Mouse (Mus musculus): ENCODE results near the gene Ralb.

Ralb gene

GRCm38 (mm10) chr1:119450651-119451345 lies 53.8 kb downstream of the Ralb start:
- peak; percentile 68 for DNase-seq (ENCODE audit: low spot score)

DNA sequence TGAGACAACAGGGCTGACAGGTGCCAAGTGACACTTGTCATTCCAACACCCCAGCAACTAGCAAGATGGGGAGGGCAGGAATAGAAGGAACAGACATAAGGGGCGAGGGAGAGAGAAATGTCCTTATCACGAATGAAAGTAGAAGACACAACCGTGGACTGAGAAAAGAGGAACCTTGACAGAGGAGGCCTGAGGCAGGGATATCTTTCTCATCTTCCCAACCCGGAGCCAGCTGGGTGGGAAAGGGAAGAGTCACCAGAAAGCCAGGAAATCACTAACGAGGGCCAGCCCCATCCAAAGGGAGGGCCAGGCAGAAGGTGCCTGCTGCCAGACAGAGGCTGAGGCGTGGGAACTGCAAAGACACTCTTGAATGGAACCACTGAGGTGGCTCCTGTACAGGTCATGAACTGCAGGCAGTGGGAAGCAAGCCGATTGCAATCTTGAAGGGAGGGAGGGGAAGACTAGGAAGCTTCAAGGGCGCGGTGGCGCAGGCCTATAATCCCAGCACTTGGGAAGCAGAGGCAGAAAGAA lies 57.8 kb downstream of the Ralb start:
- DNase-seq (ENCODE audit: low spot score) = peak; percentile 11

DNA sequence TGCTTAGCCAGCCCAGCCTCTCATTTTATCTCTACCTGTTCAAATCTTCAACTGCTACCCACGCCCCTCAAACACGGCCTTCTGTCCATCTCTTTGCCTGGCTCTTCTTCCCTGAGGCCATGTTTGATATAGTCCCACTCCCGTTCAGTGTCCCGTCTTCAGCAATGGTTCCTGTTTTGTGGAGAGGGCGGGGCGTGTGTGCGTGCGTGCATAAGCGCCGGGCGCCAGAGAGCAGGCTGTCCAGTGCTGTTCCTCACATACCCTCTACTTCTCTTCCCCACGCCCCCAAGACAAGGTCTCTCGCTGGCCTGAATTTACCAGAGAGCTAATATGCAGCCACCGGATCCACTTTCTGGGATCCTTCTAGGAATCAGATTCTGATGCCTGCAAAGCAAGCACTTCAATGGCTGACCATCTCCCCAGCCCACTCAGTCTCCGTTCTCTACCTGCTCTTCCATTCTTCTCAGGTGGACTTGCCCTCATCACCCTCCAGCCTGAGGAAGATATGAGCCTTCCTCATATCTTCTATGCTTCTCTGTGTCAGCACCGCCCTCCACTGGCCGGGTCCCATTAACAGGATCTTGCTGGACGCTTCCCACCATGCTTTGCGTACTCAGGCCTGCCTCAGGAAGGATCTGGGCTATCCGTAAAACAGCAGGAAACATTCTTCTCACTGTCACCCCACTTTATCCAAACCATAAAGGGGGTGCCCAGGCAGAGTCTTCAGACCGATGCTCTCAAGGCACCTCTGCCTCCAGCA lies 60.8 kb downstream of the Ralb start:
- no peak for DNase-seq (ENCODE audit: low spot score)

DNA sequence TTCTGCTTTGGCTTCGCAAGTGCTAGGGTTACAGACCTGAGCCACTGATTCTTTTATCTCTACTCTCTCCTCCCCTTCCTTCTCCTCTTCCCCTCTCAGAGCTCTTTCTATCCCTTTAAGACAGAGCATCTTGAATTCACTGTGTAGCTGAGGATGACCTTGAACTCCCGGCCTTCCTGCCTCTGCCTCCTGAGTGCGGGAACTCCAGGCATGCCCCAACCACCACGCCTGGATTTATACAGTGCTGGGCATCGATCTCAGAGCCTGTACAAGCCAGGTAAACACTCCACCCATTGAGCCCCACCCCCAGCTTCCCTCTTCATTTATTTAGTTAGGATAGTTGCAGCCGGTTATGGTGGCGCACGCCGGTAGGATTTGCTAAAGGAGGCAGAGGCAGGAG lies 61.7 kb downstream of the Ralb start:
- no peak for DNase-seq (ENCODE audit: low spot score)

DNA sequence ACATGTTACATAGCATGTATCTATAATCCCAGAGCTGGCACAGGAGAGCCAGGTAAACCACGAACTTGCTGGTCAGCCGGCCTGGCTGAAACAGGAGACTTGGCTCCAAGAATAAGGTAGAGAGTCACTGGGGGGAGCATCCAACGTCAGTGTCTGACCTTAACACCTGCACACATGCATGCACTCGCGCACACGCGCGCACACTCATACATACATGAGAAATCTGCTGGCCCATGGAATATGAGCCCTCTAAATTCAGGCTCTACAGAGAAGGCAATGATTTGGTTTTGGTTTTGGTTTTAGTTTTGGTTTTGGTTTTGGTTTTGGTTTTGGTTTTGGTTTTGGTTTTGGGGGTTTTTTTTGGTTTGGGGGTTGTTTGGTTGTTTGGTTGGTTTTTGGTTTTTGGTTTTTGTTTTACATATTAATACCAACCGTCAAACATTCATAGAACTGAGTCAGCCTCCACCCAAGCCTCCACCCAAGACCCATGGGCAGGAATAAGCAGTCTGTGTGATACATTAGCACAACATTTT lies 66.4 kb downstream of the Ralb start:
- no peak for DNase-seq (ENCODE audit: low spot score)

DNA sequence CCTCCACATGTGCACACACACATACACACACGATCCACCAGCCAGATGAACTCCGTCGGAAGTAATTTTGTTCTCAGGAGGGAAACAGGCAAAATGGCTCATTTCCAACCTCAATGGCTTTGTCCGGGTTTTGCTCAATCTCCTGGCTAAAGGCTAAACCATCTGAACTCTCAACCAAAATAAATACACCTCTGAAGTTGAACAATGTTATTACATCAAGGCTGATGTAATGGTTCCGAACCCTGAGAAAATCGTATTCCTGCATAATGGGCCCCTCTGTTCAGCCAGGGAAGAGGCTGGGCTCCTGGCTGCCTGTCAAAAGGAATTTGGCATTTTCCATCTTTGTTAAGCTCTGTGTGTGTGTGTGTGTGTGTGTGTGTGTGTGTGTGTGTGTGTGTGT lies 67.2 kb downstream of the Ralb start:
- DNase-seq (ENCODE audit: low spot score) = no peak

DNA sequence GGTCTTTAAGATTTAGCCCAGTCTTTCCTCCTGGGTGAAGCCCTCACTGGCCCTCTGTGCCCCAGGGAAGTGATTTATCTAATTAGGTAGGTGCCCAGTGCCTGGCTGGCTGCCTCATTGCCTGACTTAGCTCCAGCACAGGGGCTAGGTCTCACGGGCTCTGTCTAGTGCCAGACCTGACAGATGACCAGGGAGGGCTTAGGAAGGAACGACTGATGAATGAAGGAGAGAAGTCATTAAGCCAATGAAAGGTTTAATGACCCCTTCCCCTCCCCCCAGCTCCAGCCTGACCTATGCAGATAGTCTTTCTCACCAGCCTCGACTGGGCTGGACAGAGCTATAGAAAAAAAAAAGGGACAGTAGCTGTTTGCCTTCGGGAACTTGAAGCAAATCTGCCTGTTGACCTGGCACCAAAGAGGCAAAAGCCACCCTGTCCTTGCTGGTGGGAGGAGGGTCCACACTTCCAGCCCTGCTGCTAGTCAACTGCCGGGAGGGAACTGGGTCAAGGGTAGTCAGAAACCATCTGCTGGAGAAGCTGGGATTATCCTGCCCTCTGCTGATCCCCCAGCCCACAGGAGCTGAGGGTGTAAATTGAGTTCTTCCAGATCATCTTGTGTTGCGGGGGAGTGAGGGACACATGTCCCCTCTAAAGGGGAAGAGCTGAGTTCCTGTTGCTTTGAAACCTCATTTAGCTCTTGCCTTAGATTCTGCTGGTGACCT lies 80.3 kb downstream of the Ralb start:
- DNase-seq (ENCODE audit: low spot score) = no peak

DNA sequence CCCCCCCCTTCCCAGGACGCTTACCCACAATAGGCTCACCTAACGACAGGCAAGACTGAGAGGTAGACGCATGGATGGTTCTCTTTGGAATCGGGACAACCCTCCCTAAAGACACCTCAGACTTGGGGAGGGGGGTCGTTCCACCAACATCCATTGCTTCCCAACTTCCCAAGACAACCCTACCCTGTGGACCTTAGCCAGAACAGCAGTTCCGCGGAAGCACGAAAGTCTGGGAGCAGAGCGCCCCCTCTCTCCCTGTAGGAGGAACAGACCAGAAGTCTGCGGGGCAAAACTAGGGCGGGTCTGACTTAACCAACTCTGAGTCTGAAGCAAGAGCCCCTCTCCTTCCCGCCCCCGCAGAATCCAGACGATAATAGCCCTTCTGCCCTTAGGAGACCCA lies 81.1 kb downstream of the Ralb start:
- DNase-seq (ENCODE audit: low spot score) = peak; percentile 43

GRCm38 (mm10) chr1:119422460-119423015 lies 82.1 kb downstream of the Ralb start:
- no peak for DNase-seq (ENCODE audit: low spot score)

DNA sequence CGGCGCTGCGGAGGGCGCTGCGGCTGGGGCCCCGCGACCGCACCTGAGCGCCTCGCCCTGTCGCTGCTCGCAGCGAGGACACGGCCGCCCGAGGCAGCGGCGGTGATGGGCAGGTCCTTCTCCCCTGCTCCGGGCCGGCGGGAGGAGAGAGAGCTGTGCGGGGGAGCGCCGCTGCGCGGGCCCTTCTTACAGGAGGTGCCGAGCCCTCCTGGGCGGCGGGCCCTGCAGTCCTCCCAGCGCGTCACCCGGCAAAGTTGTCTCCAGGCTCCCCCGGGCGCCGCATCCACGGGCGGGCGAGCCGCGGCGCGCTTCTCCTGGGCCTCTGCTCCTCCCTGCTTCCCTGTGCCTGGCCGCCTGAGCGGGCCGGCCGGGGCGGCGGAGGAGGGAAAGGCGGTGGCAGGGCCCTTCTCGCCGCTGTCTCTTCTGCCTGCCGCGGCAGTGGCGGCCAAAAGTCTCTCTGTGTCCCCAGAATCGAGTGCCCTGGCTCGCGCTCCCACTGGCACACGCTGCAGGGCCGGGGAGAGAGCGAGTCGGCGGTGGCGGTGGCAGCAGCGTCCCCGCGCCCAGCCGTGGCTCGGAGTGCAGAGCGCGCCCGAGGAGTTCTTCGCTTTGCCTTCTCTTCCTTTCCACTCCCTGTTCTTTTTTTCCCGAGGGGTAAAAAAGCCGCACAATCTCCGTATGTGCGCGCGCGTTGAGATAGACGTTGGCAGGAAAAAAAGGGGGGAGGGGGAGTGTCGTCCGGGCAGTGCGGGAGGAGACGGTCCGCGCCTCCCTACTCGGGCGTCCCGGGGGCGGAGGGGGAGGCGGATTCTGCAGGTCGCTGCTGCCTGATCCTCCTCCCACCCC lies 82.8 kb downstream of the Ralb start, which contains the start of gene Inhbb:
Gene Inhbb (minus strand): TSS at position 673 of the 846 bp plus-strand sequence.
- no peak for DNase-seq (ENCODE audit: low spot score)

GRCm38 (mm10) chr1:119420984-119421575 lies 83.5 kb downstream of the Ralb start:
- peak; percentile 24 for DNase-seq (ENCODE audit: low spot score)

Measured in lung, postnatal 25 days (tissue).